22 mouse cellular contexts compared by ENCODE assay signal in genomic region chr9:123485561-123485960, GRCm38 (mm10). TPM values are rescaled to one million over a fixed set of nuclear protein-coding genes. Genes with fewer than 3 reads are reported as not detected.
DNase-seq lines count a peak whose midpoint lies in the region; ATAC-seq and TF ChIP-seq lines count a peak whose summit lies in the region.
"Had no signal": no experiment of that assay in that cellular context is flagged by ENCODE, and none has a peak within 500 bp of the region (broad histone marks: within the 10 kb centered on the region; RNA-seq: fewer than 3 reads in every experiment).

No protein-coding gene starts in this region.

- no peaks in the 10 kb centered on the region for H3K27me3 ChIP-seq in heart, postnatal 0 days (ENCODE audit: control insufficient read depth, insufficient read depth, low read length)
- H3K27me3 ChIP-seq in small intestine, adult 2 months (ENCODE audit: control insufficient read depth, insufficient read depth, low read length): no peaks in the 10 kb centered on the region
- H3K27me3 ChIP-seq: embryonic facial prominence, embryonic 13.5 days; embryonic facial prominence, embryonic 15.5 days; forebrain, embryonic 12.5 days had no signal

- H3K27ac ChIP-seq in heart, postnatal 0 days (ENCODE audit: low read depth): no peak overlapping the region
- peak overlapping the region; percentile 71 for H3K27ac ChIP-seq in small intestine, adult 2 months (ENCODE audit: insufficient read depth, low read depth, low read length)
- H3K27ac ChIP-seq: embryonic facial prominence, embryonic 13.5 days; embryonic facial prominence, embryonic 15.5 days; forebrain, embryonic 10.5 days; forebrain, embryonic 12.5 days had no signal

- no peak overlapping the region for H3K4me3 ChIP-seq in heart, postnatal 0 days (ENCODE audit: low read depth, low read length)
- H3K4me3 ChIP-seq in small intestine, adult 2 months (ENCODE audit: low read depth, low read length): no peak overlapping the region
- H3K4me3 ChIP-seq: embryonic facial prominence, embryonic 13.5 days; embryonic facial prominence, embryonic 15.5 days; erythroblast, embryonic 14.5 days; forebrain, embryonic 10.5 days; forebrain, embryonic 12.5 days had no signal

- peaks cover 29% of the 10 kb centered on the region for H3K36me3 ChIP-seq in heart, postnatal 0 days (replicated peaks; ENCODE audit: control insufficient read depth, insufficient read depth, low read length)
- peaks cover 34% of the 10 kb centered on the region for H3K36me3 ChIP-seq in small intestine, adult 2 months (ENCODE audit: control insufficient read depth, insufficient read depth, low read length)

- intact Hi-C loops in heart, postnatal 25 days (cut with DNase I): no loop called here

- no peak overlapping the region for H3K4me2 ChIP-seq in heart, postnatal 0 days (ENCODE audit: low read depth, low read length)
- H3K4me2 ChIP-seq: embryonic facial prominence, embryonic 13.5 days; embryonic facial prominence, embryonic 15.5 days; forebrain, embryonic 12.5 days had no signal

- no peak for ATAC-seq in heart, postnatal 0 days (ENCODE audit: insufficient read depth, low read depth)
- ATAC-seq: forebrain, embryonic 14.5 days had no signal

- H3K4me1 ChIP-seq in heart, postnatal 0 days (ENCODE audit: control insufficient read depth, insufficient read depth): peaks cover 87% of the 10 kb centered on the region
- peaks cover 41% of the 10 kb centered on the region for H3K4me1 ChIP-seq in small intestine, adult 2 months (ENCODE audit: control insufficient read depth, insufficient read depth, insufficient read length, low read length)

- no peak for TF ChIP-seq CTCF in heart, postnatal 0 days (IDR thresholded peaks at IDR 0.05; ENCODE audit: low read depth)
- TF ChIP-seq CTCF in small intestine, adult 2 months (IDR thresholded peaks at IDR 0.05; ENCODE audit: extremely low read depth, insufficient read length, insufficient replicate concordance, low read depth, low read length): no peak

- WGBS in heart, postnatal 0 days: 66% methylated on average over 4 of the region's 4 CpGs
- 81% methylated on average over 4 of the region's 4 CpGs for WGBS in small intestine, adult 2 months

- no peaks in the 10 kb centered on the region for H3K9me3 ChIP-seq in heart, postnatal 0 days (replicated peaks; ENCODE audit: control insufficient read depth, low read length)
- H3K9me3 ChIP-seq: embryonic facial prominence, embryonic 13.5 days; embryonic facial prominence, embryonic 15.5 days; forebrain, embryonic 10.5 days; forebrain, embryonic 12.5 days had no signal

- H3K9ac ChIP-seq in heart, postnatal 0 days (replicated peaks; ENCODE audit: low read depth, low read length): no peak overlapping the region
- H3K9ac ChIP-seq: embryonic facial prominence, embryonic 13.5 days; embryonic facial prominence, embryonic 15.5 days; forebrain, embryonic 12.5 days had no signal

- no peak for TF ChIP-seq POLR2A in small intestine, adult 2 months (IDR thresholded peaks at IDR 0.05; ENCODE audit: low read depth, low read length)

- TF ChIP-seq EP300 in heart, postnatal 0 days (IDR thresholded peaks at IDR 0.05; ENCODE audit: low read depth): no peak

- peak; percentile 92 for DNase-seq in heart, adult 11 months
- no peak for DNase-seq in heart, postnatal 25 days (ENCODE audit: low spot score)
- DNase-seq in heart, postnatal 0 days (ENCODE audit: low spot score): peak; percentile 6
- DNase-seq in heart, adult 8-10 months (ENCODE audit: low spot score): no peak
- DNase-seq in urinary bladder, adult 18-20 months (ENCODE audit: low spot score in 2 of 2): no peak
- DNase-seq: adrenal gland, adult 2 months; adrenal gland, postnatal 10 days; adrenal gland, postnatal 25 days; cerebellum, adult 11 months; cerebellum, adult 18-20 months; cerebellum, adult 8-10 months; cerebellum, adult 9-11 months; cerebellum, postnatal 14 days; cerebellum, postnatal 36 days; embryo, embryonic 11 days had no signal

RNA-seq across cellular contexts. Expression of gene Limd1, which starts 7.1 kb away (rescaled TPM):
- total RNA-seq in heart, postnatal 25 days (2021): 10 to 100 TPM; 31.2 to 37.8 TPM
- 128 and 143 TPM in 2 replicates for total RNA-seq in heart, postnatal 0 days (2014; rRNA removed; ENCODE audit: low replicate concordance)
- polyA plus RNA-seq in heart, postnatal 0 days (2015; fragmentation: Nextera tagmentation; extraction: Ambion mirVana): 40.2 and 42.4 TPM in 2 replicates
- total RNA-seq in heart, adult 8-10 months (2022): 10 to 100 TPM; 34.0 to 52.2 (median 36.9) TPM
- polyA plus RNA-seq in small intestine, adult 2 months (2012; rRNA removed): 16.7 and 54.0 TPM in 2 replicates

RNA-seq across cellular contexts. Expression of gene Sacm1l, which starts 44.0 kb away (rescaled TPM):
- 10 to 100 TPM; 32.4 to 35.8 TPM for total RNA-seq in heart, postnatal 25 days (2021)
- total RNA-seq in heart, postnatal 0 days (2014; rRNA removed; ENCODE audit: low replicate concordance): 29.9 and 32.9 TPM in 2 replicates
- 36.4 and 38.9 TPM in 2 replicates for polyA plus RNA-seq in heart, postnatal 0 days (2015; fragmentation: Nextera tagmentation; extraction: Ambion mirVana)
- 10 to 100 TPM; 29.5 to 36.0 (median 32.5) TPM for total RNA-seq in heart, adult 8-10 months (2022)
- polyA plus RNA-seq in small intestine, adult 2 months (2012; rRNA removed): 1.6 and 3.2 TPM in 2 replicates

Comparison
In these comparisons a context has a peak if more than half of its experiments do, and no peak if none do; other contexts are left out.
1. DNase-seq: peak in heart, adult 11 months (single experiment) and heart, postnatal 0 days (single experiment); none in heart, postnatal 25 days (single experiment), heart, adult 8-10 months (single experiment) and urinary bladder, adult 18-20 months (0 of 2).